Mouse (Mus musculus) left cerebral cortex, adult 11 months (tissue): ENCODE results near the gene Hist1h3e.
A peak's percentile ranks its signal among the peaks of the same experiment; 100 is the strongest.
"Not testable (repeated sequence)": the region's sequence is repeated elsewhere in the genome, so short reads cannot be mapped to it uniquely, and the experiment has no call there.

Source experiments
- DNase-seq: peaks from one replicate; pipeline ENCODE4 v3.0.0; 2022; ENCODE audit warnings: low spot score

The Hist1h3e gene

GRCm38 (mm10) chr13:23561531-23561882 lies 662 bp downstream of the Hist1h3e start:
- DNase-seq: not testable (repeated sequence)

- DNase-seq: not testable (repeated sequence)
Measured at GRCm38 (mm10) chr13:23560699-23561098, 1.5 kb downstream of the Hist1h3e start.

GRCm38 (mm10) chr13:23556906-23557305 lies 5.3 kb downstream of the Hist1h3e start:
- DNase-seq: no peak

DNA sequence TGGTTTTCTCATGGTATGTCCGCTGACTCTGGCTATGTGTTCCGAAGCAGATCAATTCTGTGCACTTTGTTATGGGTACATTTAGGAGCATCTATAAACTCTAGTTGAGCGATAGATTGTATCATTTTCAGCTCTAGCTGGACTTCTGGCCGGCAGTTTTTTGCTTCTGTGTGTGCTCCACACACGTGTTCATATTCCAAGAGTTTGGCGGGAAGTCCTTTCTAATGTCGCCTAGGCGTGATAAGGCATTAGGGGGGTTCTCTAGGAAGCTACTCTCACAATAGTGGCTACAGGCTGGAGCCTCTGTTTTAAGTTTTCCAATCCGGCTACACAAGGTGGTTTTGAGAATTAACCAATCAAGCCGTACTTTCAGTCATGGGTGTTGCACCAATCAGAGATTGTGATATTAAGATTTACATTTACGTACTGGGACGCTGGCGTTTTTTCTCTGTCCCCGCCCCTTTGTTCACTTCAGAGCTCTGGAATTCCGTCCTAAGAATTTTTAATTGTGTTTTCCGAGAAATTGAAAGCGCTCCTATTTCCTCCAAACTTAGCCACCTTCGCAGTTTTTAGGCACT lies 6.2 kb downstream of the Hist1h3e start:
- peak; percentile 86 for DNase-seq

DNA sequence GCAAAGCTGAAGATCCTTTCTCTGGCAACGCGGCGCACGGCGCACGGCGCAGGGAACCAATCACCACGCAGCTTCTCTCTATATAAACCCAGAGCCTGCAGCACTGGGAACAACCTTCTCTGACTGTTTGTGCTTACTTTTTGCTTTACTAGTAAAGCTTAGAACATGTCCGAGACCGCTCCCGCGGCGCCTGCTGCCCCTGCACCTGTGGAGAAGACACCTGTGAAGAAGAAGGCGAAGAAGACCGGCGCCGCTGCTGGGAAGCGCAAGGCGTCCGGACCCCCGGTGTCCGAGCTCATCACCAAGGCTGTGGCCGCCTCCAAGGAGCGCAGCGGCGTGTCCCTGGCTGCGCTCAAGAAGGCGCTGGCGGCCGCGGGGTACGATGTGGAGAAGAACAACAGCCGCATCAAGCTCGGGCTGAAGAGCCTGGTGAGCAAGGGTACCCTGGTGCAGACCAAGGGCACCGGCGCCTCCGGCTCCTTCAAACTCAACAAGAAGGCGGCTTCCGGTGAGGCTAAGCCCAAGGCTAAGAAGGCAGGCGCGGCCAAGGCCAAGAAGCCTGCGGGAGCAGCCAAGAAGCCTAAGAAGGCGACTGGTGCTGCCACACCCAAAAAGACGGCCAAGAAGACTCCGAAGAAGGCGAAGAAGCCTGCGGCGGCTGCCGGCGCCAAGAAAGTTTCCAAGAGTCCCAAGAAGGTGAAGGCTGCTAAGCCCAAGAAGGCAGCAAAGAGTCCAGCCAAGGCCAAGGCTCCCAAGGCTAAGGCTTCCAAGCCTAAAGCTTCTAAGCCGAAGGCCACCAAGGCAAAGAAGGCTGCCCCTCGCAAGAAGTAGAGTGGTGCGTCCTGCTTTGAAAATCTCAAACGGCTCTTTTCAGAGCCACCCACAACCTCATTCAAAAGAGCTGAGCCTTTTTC lies 7.0 kb downstream of the Hist1h3e start:
- DNase-seq: no peak

DNA sequence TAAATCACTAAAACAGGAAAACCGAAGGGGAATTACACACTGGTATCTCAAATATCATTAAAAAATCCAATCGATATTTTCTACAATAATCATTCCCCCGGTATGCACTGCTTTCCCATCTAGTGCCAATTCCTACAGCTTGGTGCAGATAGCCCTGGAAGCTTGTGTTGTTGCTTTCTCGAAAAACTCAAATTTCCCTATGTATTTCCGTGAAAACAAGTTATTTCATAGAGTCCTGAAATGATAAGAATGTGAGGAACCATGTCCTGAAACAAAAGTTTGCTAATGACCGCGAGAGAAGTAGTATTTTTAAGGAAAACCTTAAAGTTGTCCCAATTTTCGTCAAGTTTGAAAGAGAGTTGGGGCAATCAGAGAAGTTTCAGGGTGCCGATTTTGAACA lies 7.8 kb downstream of the Hist1h3e start:
- no peak for DNase-seq

GRCm38 (mm10) chr13:23552962-23553361 lies 9.2 kb downstream of the Hist1h3e start, which contains the start of gene Hist1h1d:
TSS of gene Hist1h1d (plus strand) at chr13:23553262.
- no peak for DNase-seq

DNA sequence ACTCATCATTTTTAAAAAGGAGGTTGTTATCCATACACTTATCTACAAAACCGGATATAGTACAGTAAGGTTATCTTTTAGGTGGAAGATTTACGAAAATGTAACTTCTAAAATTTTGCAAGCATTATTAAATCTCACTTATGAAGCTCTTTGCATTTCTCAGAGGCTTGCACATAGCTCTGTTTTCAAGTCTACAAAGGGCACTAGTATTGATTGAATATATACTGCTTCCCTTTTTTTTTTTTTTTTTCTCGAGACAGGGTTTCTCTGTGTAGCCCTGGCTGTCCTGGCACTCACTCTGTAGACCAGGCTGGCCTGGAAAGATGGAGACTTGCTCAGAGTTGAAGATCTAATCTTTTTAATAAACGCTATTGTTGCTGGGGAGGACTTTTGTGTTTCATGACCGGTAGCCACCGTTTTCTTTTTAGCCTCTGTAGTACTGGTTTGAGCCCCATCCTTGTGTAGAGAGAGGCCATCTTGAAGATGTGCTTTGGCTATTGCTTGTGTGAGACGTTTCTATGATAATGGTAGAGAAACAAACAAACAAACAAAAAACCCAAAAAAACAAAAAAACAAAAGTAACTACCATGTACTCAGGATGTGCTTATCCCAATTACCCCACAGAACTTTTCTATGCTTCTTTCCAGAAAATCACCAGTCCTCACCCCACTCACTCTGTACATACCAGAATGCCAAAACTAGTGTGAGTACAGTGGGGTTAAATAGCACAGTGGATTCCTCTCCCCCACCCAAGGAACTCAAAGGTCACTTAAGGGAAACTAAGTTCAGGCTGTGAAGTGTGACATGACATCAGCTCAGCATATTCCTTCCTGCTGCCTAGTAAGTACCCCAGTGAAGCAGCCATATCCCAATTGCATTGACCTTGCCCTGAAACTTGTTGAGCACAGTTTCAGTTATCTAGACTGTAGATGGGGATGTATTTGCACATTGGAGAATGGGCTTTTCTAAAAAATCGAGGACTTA lies 9.9 kb downstream of the Hist1h3e start:
- no peak for DNase-seq

DNA sequence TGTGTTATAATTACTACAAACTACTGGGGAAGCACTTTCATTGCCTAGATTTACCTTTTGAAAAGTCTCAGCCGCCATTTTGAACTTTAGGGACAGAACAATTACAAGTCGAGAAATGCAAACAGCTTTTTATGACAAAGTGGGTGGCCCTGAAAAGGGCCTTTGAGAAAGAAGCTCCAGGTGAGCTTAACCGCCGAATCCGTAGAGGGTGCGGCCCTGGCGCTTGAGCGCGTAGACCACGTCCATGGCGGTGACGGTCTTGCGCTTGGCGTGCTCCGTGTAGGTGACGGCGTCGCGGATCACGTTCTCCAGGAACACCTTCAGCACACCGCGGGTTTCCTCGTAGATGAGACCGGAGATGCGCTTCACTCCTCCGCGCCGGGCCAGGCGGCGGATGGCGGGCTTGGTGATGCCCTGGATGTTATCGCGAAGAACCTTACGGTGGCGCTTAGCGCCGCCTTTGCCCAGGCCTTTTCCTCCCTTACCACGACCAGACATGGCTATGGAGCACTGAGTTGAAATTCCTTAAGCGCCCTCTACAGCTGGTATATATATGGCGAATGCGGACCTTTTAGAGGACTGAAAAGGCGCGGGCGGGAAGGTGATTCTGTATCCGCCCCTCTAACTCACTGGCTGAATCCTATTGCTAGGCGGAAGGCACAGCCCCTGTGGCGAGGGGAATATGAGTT lies 10.9 kb downstream of the Hist1h3e start, which contains the start of gene Hist1h4f:
Gene Hist1h4f (minus strand): TSS at position 503 of the 689 bp plus-strand sequence.
- DNase-seq: peak; percentile 91

DNA sequence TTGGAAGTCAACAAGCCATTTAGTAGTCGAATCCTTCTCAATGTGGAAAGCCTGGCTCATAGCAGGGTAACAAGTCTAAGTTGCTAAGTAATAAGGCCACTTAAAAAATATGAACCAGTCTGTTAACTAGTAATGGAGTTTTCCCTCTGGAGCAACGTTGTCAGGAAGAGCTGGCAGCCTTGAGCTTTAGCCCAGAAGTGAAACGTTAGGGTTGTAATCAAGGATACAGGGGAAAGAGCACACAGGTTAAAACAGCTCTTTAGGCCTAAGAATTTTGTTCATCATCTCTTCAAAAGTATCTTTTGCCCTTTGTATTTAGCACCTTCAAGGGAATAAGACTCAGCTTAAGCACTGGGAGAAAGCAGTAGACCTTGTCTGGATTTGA lies 11.4 kb downstream of the Hist1h3e start:
- DNase-seq: no peak

- no peak for DNase-seq
Measured at GRCm38 (mm10) chr13:23546694-23547093, 15.5 kb downstream of the Hist1h3e start.

DNA sequence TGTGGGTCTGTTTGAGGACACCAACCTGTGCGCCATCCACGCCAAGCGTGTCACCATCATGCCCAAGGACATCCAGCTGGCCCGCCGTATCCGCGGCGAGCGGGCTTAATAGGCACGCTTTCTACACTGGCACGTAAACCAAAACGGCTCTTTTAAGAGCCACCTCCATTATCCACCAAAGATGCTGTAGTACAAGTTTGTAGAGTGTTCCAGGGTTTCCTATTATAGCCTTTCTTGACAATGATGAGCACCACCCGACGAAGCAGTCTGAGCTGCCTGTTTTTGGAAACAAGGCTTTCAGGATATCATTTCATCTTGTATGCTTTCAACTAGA lies 17.4 kb downstream of the Hist1h3e start:
- DNase-seq: not testable (repeated sequence)

GRCm38 (mm10) chr13:23543965-23544786 lies 18.0 kb downstream of the Hist1h3e start, which contains the start of gene Hist1h3f:
TSS of gene Hist1h3f (plus strand) at chr13:23544052.
- peak; percentile 90 for DNase-seq

DNA sequence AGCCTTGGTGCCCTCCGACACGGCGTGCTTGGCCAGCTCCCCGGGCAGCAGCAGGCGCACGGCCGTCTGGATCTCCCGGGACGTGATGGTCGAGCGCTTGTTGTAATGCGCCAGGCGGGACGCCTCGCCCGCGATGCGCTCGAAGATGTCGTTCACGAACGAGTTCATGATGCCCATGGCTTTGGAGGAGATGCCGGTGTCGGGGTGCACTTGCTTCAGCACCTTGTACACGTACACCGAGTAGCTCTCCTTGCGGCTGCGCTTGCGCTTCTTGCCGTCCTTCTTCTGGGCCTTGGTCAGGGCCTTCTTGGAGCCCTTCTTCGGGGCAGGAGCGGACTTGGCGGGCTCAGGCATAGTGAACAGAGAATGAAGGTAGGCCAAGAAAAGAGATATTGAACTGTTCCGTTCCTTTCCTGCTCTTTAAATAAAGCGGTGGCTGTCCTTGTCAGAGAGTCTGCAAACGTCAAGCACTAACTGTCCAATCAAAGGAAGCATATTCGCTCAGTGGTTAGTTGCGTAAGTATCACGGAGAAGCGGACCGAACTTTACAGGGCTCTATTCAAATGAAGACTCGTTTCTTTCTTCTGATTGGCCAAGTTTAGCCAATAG lies 19.1 kb downstream of the Hist1h3e start, which contains the start of gene Hist1h2bh:
Gene Hist1h2bh (minus strand): TSS at position 394 of the 609 bp plus-strand sequence.
- DNase-seq: peak; percentile 85

DNA sequence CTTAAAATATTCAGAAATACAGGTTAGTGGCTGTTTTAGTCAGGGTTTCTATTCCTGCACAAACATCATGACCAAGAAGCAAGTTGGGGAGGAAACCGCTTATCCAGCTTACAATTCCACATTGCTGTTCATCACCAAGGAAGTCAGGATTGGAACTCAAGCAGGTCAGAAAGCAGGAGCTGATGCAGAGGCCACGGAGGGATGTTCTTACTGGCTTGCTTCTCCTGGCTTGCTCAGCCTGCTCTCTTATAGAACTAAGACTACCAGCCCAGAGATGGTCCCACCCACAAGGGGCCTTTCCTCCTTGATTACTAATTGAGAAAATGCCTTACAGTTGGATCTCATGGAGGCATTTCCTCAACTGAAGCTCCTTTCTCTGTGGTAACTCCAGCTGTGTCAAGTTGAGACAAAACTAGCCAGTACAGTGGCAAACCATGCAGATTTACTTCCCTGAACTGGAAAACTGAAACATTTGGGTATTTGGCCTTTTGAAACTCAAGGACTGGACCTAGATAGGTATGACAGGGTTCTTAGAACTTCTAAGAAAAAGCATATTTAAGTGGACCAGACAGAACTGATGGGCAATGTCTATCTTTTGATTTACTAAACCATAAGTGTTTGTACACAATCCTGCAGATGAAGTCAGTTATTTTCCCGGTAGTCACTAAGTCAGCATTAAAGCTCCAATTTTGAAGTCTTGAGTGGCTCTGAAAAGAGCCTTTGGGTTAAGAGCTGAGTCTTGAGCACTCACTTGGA lies 19.8 kb downstream of the Hist1h3e start:
- DNase-seq: not testable (repeated sequence)

GRCm38 (mm10) chr13:23541497-23541896 lies 20.7 kb downstream of the Hist1h3e start:
- no peak for DNase-seq

DNA sequence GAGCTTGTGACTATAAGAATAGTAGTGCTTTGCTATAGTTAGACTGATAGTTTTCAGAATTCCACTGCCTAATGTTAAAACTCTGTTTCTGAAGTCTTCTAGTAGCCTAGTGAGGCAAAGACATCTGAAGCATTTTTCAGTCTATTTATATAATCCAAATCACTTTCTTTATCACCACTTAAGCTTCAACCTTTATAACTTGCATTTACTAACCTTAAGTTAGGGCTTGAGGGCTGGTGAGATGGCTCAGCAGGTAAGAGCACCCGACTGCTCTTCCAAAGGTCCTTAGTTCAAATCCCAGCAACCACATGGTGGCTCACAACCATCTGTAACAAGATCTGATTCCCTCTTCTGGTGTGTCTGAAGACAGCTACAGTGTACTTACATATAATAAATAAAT lies 22.3 kb downstream of the Hist1h3e start:
- DNase-seq: not testable (repeated sequence)

- DNase-seq: no peak
Measured at GRCm38 (mm10) chr13:23538249-23538648, 23.9 kb downstream of the Hist1h3e start.

DNA sequence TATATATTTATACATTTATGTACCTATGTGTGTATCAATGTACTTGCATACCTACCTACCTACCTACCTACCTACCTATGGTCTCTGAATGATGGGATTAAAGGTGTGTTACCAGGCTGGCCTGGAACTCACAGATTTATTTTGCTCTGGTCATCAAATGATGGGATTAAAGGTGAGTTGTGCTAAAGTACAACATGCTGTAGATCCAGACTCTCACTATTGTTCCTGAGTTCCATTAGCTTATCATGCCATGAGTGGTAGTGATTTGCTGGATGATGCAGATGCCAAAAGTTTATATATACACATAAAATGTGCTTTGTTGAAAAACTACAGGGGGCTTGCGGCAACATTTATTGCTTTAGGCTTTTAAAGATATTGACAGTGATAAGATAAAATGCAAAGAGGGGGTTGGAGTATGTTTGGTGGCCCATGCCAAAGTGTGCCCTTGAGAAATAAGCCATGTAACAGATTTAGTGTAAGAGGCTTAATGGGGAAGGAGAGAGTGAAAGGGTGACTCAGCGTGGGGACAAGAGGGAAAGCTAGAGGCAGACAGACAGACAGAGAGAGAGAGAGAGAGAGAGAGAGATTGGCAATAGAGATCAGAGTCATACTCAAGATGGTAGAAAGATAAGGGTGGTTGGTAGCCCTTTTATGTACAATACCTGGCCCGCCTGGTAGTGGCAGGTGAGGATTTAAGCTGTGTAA lies 25.0 kb downstream of the Hist1h3e start:
- DNase-seq: no peak
